Mouse (Mus musculus): ENCODE data around the gene Cdc5l.
"Not testable (repeated sequence)": the region's sequence is repeated elsewhere in the genome, so short reads cannot be mapped to it uniquely, and the experiment has no call there.

Gene Cdc5l

DNA sequence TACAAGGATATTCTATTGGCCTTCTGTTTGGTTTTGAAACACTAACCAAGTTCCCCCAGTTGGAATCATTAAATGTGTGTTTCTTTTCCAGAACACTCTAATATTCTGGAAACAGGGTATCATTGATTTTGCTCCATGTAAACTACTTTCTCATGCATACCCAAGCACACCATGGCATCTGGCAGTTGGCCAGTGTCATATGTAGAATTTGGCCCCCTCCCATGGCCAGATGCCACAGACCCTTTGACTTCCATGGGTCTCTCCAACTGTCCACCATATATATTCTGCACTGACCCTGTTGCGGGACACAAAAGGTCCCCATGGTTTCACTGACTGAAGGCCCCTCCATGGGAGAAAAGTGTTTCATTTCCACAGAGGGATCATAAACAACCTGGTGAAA lies 18.7 kb upstream of the Cdc5l start:
- H3K4me1 ChIP-seq (replicated peaks; ENCODE audit: low read depth, low read length), result peaks cover 92% of the 10 kb centered on the region

DNA sequence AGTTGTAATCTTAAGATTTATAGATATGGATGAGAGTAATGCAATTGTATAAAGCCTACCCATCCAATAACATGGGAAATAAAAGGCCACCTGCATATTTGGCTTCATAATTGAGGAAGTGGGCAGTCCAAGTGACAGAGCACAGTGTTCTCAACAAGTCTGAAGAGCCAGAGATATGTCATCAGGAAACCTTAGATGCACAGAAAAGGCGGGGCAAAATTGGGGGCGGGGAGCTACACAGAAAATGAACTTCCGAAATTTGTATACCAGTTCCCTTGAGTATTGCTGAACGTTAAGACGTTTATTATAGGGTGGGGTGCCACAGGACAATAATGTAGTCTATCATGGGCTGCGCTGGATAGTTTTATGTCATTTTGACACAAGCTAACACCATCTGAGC lies 16.6 kb upstream of the Cdc5l start:
- peaks cover 79% of the 10 kb centered on the region for H3K36me3 ChIP-seq (ENCODE audit: insufficient read depth, low read length)

More for the DNA sequence above, 18.7 kb upstream of the Cdc5l start:
- peaks cover 61% of the 10 kb centered on the region for H3K36me3 ChIP-seq (ENCODE audit: insufficient read depth, low read length)
- no peaks in the 10 kb centered on the region for H3K9me3 ChIP-seq (ENCODE audit: low read length)
- TF ChIP-seq POU5F1 (IDR thresholded peaks at IDR 0.05; ENCODE audit: borderline replicate concordance, low read length) (no peak), CTCF (conservative IDR thresholded peaks at IDR 0.05; ENCODE audit: low read length) (no peak), NANOG (IDR thresholded peaks at IDR 0.05; ENCODE audit: borderline replicate concordance, low read length) (no peak)
- H3K27me3 ChIP-seq (ENCODE audit: insufficient read depth, low read length), result no peaks in the 10 kb centered on the region
- H3K4me3 ChIP-seq (replicated peaks; ENCODE audit: low read length), result no peak overlapping the region

DNA sequence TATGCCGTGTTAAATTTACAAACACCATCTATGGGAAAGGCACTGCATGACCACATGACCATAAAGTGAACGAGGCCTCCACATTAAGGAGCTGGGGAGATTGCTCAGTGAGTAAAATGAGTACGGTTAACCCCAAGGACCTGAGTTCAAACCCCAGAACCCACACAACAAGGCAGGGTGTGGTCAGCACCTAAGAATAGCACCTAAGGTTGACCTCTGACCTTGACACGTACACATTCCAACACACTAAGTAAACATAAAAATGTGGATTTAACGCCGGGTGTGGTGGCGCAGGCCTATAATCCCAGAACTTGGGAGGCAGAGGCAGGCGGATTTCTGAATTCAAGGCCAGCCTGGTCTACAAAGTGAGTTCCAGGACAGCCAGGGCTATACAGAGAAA lies 16.0 kb upstream of the Cdc5l start:
- Histone ChIP-seq H3K9me3 (ENCODE audit: low read length) (no peaks in the 10 kb centered on the region), H3K4me3 (replicated peaks; ENCODE audit: low read length) (no peak overlapping the region; the same call in 1 of the 2 replicates), H3K27me3 (ENCODE audit: insufficient read depth, low read length) (no peaks in the 10 kb centered on the region), H3K36me3 (ENCODE audit: insufficient read depth, low read length) (peaks cover 85% of the 10 kb centered on the region), H3K4me1 (replicated peaks; ENCODE audit: low read depth, low read length) (peaks cover 100% of the 10 kb centered on the region)
- TF ChIP-seq CTCF (conservative IDR thresholded peaks at IDR 0.05; ENCODE audit: low read length) (no peak), NANOG (IDR thresholded peaks at IDR 0.05; ENCODE audit: borderline replicate concordance, low read length) (no peak), POU5F1 (IDR thresholded peaks at IDR 0.05; ENCODE audit: borderline replicate concordance, low read length) (no peak)

More for the DNA sequence above, 16.6 kb upstream of the Cdc5l start:
- Histone ChIP-seq H3K4me3 (replicated peaks; ENCODE audit: low read length) (no peak overlapping the region), H3K27me3 (ENCODE audit: insufficient read depth, low read length) (no peaks in the 10 kb centered on the region), H3K9me3 (ENCODE audit: low read length) (no peaks in the 10 kb centered on the region), H3K4me1 (replicated peaks; ENCODE audit: low read depth, low read length) (peaks cover 100% of the 10 kb centered on the region)
- no peak for TF ChIP-seq POU5F1 (IDR thresholded peaks at IDR 0.05; ENCODE audit: borderline replicate concordance, low read length)
- no peak for TF ChIP-seq CTCF (conservative IDR thresholded peaks at IDR 0.05; ENCODE audit: low read length)
- no peak for TF ChIP-seq NANOG (IDR thresholded peaks at IDR 0.05; ENCODE audit: borderline replicate concordance, low read length)

DNA sequence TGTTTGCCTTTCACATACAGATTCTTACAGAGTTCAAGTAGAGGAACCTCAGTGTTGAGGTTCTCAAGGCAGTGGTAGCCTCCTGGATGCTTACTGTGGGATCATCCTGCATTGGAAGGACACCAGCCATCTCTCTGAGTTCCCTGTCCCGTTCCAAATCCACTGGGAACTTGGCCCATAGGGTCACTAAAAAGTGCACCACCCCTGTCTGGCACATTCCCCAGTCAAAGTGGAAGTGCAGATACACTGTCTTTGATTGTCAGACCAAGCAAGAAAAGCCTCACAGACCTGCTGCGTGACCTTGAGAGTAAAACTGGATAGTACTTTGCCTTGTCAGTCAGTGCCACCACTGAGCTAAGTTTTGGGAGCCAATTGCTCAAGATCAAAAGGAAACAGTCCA lies 13.5 kb upstream of the Cdc5l start:
- TF ChIP-seq POU5F1 (IDR thresholded peaks at IDR 0.05; ENCODE audit: borderline replicate concordance, low read length), result no peak
- no peak for TF ChIP-seq CTCF (conservative IDR thresholded peaks at IDR 0.05; ENCODE audit: low read length)
- no peak for TF ChIP-seq NANOG (IDR thresholded peaks at IDR 0.05; ENCODE audit: borderline replicate concordance, low read length)
- Histone ChIP-seq H3K36me3 (ENCODE audit: insufficient read depth, low read length) (peaks cover 88% of the 10 kb centered on the region), H3K9me3 (ENCODE audit: low read length) (no peaks in the 10 kb centered on the region), H3K4me3 (replicated peaks; ENCODE audit: low read length) (no peak overlapping the region), H3K27me3 (ENCODE audit: insufficient read depth, low read length) (no peaks in the 10 kb centered on the region), H3K4me1 (replicated peaks; ENCODE audit: low read depth, low read length) (peaks cover 83% of the 10 kb centered on the region)

DNA sequence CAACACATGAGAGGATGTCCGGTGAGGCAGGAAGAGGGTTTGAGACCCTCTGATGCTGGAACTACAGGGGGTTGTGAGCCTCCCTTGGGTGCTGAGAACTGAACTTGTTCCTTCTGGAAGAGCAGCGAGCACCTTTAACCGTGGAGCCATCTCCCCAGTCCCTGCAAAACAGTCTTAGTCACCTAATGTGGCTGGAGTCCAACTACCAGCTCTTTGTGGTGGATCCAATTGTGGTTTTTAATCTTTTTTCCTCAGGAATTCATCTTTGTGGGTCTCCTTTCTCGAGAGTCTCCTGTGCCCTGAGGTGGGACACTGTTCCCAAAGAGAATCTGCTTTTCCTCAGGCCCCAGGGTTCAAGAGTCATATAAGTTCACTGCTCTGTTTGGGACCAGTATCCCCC lies 12.4 kb upstream of the Cdc5l start:
- Histone ChIP-seq H3K9me3 (ENCODE audit: low read length) (no peaks in the 10 kb centered on the region), H3K4me1 (replicated peaks; ENCODE audit: low read depth, low read length) (peaks cover 75% of the 10 kb centered on the region), H3K27me3 (ENCODE audit: insufficient read depth, low read length) (no peaks in the 10 kb centered on the region), H3K4me3 (replicated peaks; ENCODE audit: low read length) (no peak overlapping the region), H3K36me3 (ENCODE audit: insufficient read depth, low read length) (peaks cover 90% of the 10 kb centered on the region)
- TF ChIP-seq NANOG (IDR thresholded peaks at IDR 0.05; ENCODE audit: borderline replicate concordance, low read length) (no peak), POU5F1 (IDR thresholded peaks at IDR 0.05; ENCODE audit: borderline replicate concordance, low read length) (no peak), CTCF (conservative IDR thresholded peaks at IDR 0.05; ENCODE audit: low read length) (no peak)

DNA sequence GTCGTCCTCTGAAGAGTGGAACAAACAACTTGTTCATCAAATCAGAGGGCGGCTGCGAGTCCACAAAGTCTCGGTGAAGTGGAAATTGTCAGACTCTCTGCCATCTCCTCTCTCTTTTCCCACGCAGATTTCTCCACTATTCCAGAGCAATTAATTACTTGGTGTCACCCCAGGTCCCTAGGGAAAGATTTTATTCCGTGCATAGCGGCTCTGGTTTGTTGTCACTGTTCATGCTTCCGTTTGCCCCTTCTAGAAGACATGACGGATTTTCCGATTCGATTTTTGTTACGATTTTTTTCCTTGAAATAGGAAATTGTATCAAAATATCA lies 689 bp upstream of the Cdc5l start:
- peaks cover 6% of the 10 kb centered on the region; the same call in 1 of the 2 replicates for H3K9me3 ChIP-seq (ENCODE audit: low read length)
- peaks cover 37% of the 10 kb centered on the region for H3K4me1 ChIP-seq (replicated peaks; ENCODE audit: low read depth, low read length)
- no peaks in the 10 kb centered on the region for H3K27me3 ChIP-seq (ENCODE audit: insufficient read depth, low read length)
- peak overlapping the region; percentile 98 for H3K4me3 ChIP-seq (replicated peaks; ENCODE audit: low read length)
- peaks cover 44% of the 10 kb centered on the region for H3K36me3 ChIP-seq (ENCODE audit: insufficient read depth, low read length)
- TF ChIP-seq NANOG (IDR thresholded peaks at IDR 0.05; ENCODE audit: borderline replicate concordance, low read length), result no peak

DNA sequence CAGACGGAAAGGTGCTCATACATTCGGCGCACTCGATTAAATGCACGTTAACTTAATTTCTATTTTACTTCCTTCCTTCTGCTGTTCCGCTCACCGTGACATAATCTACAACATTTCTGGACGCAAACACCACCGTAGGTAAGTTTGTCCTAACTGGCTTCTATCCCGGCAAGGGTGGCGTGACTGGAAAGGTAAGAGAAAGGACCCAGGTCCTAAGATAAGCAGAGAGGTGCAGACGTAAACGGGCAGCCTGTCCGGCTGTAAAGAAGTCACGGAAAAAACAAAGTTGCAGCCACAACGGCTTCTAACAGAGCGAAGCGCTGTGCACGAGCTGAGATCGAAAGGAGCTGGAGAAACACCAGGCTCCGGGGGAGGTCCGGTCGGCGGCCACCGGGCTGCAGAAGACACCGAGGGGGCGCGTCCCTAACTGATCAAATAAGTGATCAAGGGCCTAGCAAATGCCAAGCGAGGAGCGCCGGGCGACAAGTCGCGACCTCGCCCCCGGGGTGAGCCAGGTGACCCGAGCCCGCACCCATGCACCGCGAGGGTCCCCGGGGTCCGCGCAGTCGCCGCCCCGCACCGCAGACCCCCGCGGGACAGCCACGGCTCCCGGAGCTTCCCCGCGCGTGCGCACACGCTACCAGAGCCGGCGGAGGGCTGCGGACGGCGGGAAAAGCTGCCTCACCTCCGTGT lies 685 bp downstream of the Cdc5l start:
- Histone ChIP-seq H3K4me3 (replicated peaks; ENCODE audit: low read length) (peak overlapping the region; percentile 98), H3K27me3 (ENCODE audit: insufficient read depth, low read length) (no peaks in the 10 kb centered on the region), H3K9me3 (ENCODE audit: low read length) (no peaks in the 10 kb centered on the region), H3K36me3 (ENCODE audit: insufficient read depth, low read length) (peaks cover 39% of the 10 kb centered on the region), H3K4me1 (replicated peaks; ENCODE audit: low read depth, low read length) (peaks cover 41% of the 10 kb centered on the region)
- TF ChIP-seq CTCF (conservative IDR thresholded peaks at IDR 0.05; ENCODE audit: low read length) (no peak), POU5F1 (IDR thresholded peaks at IDR 0.05; ENCODE audit: borderline replicate concordance, low read length) (no peak), NANOG (IDR thresholded peaks at IDR 0.05; ENCODE audit: borderline replicate concordance, low read length) (no peak)

DNA sequence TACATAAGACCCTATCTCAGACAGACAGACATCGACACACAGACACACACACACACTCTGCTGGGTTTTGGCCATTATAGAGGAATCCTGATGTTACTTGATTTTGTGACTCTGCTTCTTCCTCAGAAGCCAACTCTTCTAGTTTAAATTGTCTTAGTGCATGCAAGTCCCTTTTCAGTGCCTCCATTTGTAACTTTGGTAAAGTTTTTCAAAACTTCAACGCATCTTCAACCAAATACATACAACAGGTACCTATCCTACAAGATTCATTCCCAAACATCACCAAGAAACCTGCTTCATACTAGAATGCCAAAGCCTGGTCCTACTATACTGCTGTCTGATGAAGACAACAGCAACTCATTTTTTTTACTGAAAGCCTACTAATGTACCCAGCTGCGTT lies 1.5 kb downstream of the Cdc5l start:
- Histone ChIP-seq H3K9me3 (ENCODE audit: low read length) (no peaks in the 10 kb centered on the region), H3K4me1 (replicated peaks; ENCODE audit: low read depth, low read length) (peaks cover 50% of the 10 kb centered on the region), H3K27me3 (ENCODE audit: insufficient read depth, low read length) (no peaks in the 10 kb centered on the region), H3K36me3 (ENCODE audit: insufficient read depth, low read length) (peaks cover 39% of the 10 kb centered on the region), H3K4me3 (replicated peaks; ENCODE audit: low read length) (peak overlapping the region; percentile 98)
- TF ChIP-seq CTCF (conservative IDR thresholded peaks at IDR 0.05; ENCODE audit: low read length) (no peak), NANOG (IDR thresholded peaks at IDR 0.05; ENCODE audit: borderline replicate concordance, low read length) (no peak), POU5F1 (IDR thresholded peaks at IDR 0.05; ENCODE audit: borderline replicate concordance, low read length) (no peak)

DNA sequence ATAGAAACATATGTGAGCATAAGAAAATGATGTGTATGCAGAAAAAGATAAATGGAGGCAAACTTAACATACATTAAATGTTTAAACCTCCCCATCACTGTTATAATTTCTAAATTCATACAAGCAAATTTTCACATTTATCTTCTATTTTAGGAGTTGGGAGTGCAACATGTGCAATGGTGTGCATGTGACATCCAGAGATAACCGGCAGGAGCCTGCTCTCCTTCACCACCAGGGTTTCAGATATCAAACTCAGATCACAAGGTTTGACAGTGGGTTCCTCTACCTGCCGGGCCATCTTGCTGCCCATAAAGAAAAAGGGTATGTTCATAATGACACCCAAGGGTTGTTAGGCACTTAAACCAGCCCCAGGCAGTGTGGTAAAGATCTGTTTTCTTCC lies 16.1 kb downstream of the Cdc5l start:
- no peaks in the 10 kb centered on the region for H3K27me3 ChIP-seq (ENCODE audit: insufficient read depth, low read length)
- H3K4me1 ChIP-seq (replicated peaks; ENCODE audit: low read depth, low read length), result peaks cover 14% of the 10 kb centered on the region
- H3K9me3 ChIP-seq (ENCODE audit: low read length), result no peaks in the 10 kb centered on the region
- no peak overlapping the region for H3K4me3 ChIP-seq (replicated peaks; ENCODE audit: low read length)
- no peak for TF ChIP-seq CTCF (conservative IDR thresholded peaks at IDR 0.05; ENCODE audit: low read length)
- no peak for TF ChIP-seq NANOG (IDR thresholded peaks at IDR 0.05; ENCODE audit: borderline replicate concordance, low read length)
- no peak for TF ChIP-seq POU5F1 (IDR thresholded peaks at IDR 0.05; ENCODE audit: borderline replicate concordance, low read length)
- H3K36me3 ChIP-seq (ENCODE audit: insufficient read depth, low read length), result peaks cover 94% of the 10 kb centered on the region

DNA sequence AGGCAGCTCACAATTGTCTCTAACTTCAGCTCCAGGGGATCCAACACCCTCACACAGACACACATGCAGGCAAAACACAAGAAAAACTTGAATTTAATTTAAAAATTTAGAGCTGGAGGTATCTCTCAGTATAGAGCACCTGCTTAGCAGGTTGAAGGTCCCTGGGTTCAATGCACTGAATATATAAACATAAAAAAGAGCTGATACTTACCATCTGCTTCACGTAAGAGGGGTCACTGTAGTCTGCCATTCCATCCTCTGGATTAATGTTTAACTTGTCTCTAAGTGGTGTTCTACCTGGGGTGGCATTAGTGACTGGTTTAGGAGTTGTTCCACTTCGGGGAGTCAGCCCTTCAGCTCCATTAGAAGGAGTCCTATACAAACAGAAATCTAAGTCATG lies 21.9 kb downstream of the Cdc5l start:
- H3K36me3 ChIP-seq (ENCODE audit: insufficient read depth, low read length), result peaks cover 97% of the 10 kb centered on the region
- peaks cover 23% of the 10 kb centered on the region for H3K4me1 ChIP-seq (replicated peaks; ENCODE audit: low read depth, low read length)
- not testable (repeated sequence) for H3K27me3 ChIP-seq (ENCODE audit: insufficient read depth, low read length); H3K9me3 ChIP-seq (ENCODE audit: low read length); H3K4me3 ChIP-seq (replicated peaks; ENCODE audit: low read length)

Data from E14TG2a.4 (cell line).